Mouse (Mus musculus): ENCODE data around the gene Grb10.

Gene Grb10

DNA sequence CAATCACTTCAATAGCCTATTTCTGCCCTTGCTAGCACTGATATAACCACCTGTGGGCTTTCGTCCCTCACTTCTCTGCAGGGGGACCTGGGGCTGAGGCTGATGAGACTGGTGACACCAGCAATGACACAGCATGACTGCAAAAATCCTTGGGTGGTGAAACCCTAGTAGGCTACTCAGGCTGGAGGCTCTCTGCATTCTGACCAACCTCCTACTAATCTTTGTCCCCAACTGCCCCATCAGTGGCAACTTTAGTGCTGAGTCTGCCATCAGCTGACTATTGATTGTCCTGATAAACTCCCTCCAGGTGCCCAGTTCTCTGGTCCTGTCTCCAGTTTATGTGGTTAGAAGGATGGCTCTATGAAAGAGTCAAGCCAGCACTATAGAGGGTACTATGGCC, 85.9 kb downstream of the Grb10 start:
- in situ Hi-C loops (cut with MboI, MseI): loop anchor here (25.0 kb wide), 1 partner anchor 365 kb away; no protein-coding TSS in a partner anchor

DNA sequence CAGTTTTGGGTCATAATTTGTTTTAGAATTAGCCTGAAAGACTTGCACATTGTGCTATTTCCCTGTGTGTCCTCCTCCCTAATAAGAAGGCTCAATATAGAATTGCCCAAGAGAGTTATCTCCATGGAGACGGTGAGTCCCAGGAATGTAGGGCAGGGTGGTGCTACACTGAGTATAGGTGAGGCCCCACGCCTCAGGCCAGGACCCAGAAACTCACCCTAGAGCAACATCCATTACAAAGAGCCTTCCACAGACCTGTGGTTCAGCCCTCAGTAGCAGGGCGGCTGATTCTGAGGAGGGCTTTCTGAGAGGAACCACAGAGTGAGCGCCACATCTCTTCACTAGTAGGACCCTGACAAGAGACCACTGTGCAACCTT, 89.5 kb downstream of the Grb10 start:
- in situ Hi-C loops (cut with MboI, MseI): no loop called here

DNA sequence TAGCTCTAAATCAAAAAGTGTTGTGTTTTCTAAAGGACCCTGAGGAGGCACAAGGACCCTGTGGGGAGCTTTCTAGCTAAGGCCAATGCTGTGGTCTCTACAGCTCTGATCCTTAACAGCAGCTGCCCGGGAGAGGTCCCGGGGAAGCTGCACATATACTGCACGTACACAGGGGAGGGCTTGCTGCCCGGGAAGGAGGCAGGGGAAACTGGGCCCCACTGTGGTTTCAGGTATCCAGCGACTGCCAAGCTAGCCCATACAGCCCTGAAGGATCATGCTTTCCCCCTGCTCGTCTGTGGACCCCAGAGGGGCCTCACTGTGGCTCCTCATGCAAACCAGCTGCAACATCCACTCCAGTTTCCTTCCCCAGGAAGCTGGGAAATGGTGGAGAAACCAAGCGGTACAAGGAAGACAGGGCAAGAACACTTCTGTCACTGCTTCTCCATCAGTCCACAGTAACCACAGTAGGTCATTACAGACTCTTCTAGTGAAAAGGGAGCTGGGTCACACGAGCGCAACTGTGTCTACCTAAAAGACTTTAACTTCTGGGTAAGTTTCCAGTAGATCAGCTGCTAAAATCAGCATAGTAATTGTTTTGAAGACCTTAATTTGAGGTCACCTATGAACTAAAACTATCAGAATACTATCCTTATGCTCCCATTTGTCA, 90.0 kb downstream of the Grb10 start:
- in situ Hi-C loops (cut with MboI, MseI): no loop called here

DNA sequence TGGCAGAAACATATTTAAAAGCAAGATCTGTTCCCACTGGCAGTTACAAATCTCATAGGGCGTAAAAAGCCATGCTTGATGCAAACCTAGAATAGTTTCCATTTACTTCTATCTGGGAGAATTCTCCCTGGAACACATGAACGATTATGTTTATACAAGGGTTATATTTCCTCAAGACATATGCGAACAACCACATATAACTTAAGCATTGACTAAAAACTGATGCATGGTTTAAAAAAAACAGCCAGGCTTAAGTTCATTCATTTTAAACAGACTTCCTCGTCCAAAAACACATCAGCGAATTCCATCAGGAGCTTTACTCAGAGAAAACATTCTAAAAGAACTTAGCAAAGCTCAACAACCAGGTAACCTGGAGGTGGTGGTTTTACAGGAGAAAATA, 90.6 kb downstream of the Grb10 start:
- in situ Hi-C loops (cut with MboI, MseI): no loop called here

GRCm38 (mm10) chr11:11945766-11946165, 92.7 kb downstream of the Grb10 start:
- in situ Hi-C loops (cut with MboI, MseI): no loop called here

DNA sequence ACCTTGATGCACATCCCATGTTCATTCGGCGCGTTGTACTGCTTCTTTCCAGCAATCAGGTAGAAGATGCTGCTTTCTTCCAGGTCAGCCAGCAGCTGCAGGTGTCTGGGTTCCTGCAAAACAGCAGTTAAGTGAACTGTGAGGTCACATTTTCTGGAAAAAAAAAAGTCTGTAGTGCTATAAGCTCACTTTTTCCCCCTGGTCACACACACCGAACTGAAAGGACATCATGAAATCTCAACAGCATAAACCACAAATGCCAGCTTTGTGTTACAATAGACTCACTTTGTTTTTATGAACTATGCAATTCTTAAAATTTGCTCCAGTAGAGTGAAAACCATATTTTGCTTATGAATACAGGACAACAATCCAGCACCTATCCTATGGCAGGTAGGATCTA, 93.7 kb downstream of the Grb10 start:
- in situ Hi-C loops (cut with MboI, MseI): no loop called here

DNA sequence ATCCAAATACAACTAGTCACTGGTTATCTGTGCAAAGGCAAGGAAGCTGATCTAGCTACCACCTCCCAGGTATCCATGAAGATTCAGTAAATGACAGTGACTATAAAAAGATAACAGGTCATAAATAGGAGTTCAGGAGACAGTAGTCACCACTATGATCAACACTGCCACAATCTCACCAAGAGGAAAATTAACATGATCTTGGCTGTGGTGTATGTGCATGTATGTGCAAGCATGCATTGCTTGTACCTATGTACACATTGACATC, 94.5 kb downstream of the Grb10 start:
- in situ Hi-C loops (cut with MboI, MseI): no loop called here

- in situ Hi-C loops (cut with MboI, MseI): no loop called here
Observed at GRCm38 (mm10) chr11:11943240-11944081, 95.0 kb downstream of the Grb10 start.

GRCm38 (mm10) chr11:11942320-11943217, 95.9 kb downstream of the Grb10 start:
- in situ Hi-C loops (cut with MboI, MseI): no loop called here

DNA sequence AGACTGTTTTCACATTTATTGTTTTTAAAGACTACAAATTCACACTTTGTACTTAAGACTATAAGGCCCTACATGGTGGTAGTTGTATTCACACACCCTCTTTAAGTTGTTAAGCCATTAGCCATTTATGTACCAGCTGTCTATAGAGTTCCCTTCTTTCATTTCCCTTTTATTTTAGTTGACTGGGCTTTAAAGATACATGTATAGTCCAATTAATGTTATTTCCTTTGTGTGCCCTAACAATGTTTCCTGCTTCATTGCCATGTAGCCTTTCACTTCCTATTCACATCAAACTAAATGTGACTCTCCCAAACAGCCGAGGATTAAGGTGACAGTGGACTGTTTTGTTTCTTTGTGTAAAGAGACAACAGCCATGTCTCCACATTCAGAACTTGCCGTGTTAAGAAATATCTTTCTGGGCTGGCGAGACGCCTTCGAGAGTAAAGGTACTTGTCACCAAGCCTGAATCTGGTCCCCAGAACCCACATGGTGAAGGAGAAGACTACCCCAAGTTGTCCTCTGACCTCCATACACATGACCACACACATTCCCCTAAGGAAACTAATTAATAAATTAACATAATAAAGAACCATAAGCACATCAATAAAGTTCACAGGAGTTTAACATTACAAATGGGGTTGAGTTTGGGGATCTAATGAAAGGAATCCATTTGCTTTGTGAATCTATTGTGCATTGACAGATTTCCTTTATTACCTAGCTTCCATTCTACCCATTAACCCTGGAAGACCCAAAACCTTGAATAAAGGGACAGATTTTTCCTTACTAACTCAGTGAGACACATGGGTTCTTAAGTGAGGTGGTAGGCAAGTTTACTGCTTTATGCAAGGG, 97.4 kb downstream of the Grb10 start:
- in situ Hi-C loops (cut with MboI, MseI): no loop called here

GRCm38 (mm10) chr11:11939611-11940010, 98.9 kb downstream of the Grb10 start:
- in situ Hi-C loops (cut with MboI, MseI): no loop called here

- in situ Hi-C loops (cut with MboI, MseI): no loop called here
Observed at GRCm38 (mm10) chr11:11938591-11938990, 99.9 kb downstream of the Grb10 start.

DNA sequence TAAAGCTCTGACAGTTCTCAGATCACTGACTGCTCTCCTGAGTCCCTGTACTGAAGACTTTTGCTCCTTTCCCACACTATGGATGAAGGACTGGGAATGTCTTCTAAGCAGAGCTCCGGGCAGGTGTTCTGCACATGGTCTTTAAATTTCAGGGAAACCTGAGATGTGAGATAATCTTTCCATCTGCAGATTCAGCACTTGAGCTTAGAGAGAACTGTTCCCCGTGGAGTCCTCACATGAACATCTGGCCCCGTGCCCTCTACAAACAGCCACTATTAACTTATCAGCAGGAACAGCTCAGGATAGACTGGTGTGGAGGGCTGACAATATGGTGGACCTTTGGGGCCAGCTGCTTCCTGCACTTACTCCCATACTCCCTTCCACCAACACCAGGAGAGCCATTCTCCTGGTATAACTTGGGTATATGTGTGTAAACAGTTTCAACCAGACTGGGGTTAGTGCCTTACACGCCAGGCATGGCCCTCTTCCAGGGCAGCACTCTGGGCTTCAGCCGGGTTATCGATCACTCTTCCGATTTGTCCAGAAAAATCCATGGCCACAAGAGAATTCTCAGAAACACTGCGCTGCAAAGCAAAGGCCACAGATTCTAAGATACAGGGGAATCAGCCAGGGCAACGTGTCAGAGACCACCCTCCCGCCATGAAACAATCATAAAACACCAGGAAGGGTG, 101.0 kb downstream of the Grb10 start:
- in situ Hi-C loops (cut with MboI, MseI): no loop called here

GRCm38 (mm10) chr11:11934808-11935207, 103.7 kb downstream of the Grb10 start:
- in situ Hi-C loops (cut with MboI, MseI): no loop called here

GRCm38 (mm10) chr11:11932102-11932789, 106.2 kb downstream of the Grb10 start:
- in situ Hi-C loops (cut with MboI, MseI): no loop called here

DNA sequence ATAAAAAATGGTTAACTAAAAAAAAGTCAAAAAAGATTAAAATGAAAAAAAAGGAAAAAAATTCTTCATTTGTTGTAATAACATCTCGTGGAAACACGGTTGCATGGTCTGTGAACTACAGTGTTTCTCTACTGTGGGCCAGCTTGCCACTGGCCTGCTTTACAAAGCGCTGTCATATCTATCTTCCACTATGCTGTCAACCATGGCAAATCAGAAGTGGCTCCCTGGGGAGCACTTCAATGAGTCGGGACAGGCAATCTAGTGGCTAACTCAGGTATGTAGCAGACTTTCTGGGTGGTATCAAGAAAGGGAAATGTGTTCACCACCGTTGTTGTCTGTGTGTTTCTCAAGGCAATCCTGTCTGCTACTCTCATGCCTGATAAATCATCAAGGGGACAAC, 106.8 kb downstream of the Grb10 start:
- in situ Hi-C loops (cut with MboI, MseI): no loop called here

DNA sequence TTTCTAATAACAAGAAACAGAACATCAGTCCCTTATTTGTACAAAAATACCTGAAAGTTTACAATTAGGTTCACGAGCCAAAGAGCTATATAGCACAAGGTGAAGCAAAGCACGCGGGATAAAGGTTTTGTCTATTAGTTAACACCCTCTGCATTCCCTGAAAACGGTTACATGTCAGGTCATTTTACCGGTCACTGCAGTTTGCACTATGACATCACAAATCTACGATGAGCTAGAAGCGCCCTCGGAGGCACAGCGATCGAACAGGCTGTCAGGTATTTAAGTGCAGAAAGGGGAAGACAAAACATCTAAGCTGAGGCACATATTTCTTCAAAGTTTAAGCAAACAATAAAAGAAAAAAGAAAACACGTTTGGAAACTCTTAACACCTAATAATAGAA, 108.0 kb downstream of the Grb10 start:
- in situ Hi-C loops (cut with MboI, MseI): no loop called here

- in situ Hi-C loops (cut with MboI, MseI): no loop called here
Observed at GRCm38 (mm10) chr11:11929059-11929458, 109.4 kb downstream of the Grb10 start.

GRCm38 (mm10) chr11:11928586-11928985, 109.9 kb downstream of the Grb10 start:
- in situ Hi-C loops (cut with MboI, MseI): no loop called here

- in situ Hi-C loops (cut with MboI, MseI): no loop called here
Observed at GRCm38 (mm10) chr11:11923900-11924299, 114.6 kb downstream of the Grb10 start.

Measured in regulatory T cell (primary cell).